ENCODE assay signal across 18 mouse cellular contexts in the genomic region with DNA sequence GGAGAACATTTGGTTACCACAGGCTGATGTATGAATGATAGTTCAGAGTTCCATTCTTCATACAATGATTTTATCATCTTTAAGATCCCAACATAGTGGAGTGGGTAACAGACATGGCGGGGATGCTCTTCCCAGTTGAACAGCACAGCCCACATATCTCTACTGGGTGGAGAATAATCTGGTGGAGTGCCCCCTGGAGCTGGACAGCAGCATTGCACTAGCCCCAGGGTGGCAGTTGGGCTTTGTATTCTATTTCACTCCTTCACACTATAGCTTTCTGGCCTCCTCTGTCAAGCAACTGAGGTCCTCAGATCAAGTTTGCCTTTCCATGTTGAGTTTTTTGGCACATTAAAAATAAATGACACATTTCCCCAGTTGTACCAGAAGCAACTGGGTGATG.
DNase-seq lines count a peak whose midpoint lies in the region; TF ChIP-seq lines count a peak whose summit lies in the region.
"Had no signal": no experiment of that assay in that cellular context is flagged by ENCODE, and none has a peak within 500 bp of the region (broad histone marks: within the 10 kb centered on the region; RNA-seq: fewer than 3 reads in every experiment).

No protein-coding gene starts in this region.

- 0 out of 2 replicates have a peak, but pooled peaks have one; percentile 18 for TF ChIP-seq CTCF in kidney, adult 2 months (conservative IDR thresholded peaks at IDR 0.05; ENCODE audit: insufficient read depth, insufficient read length, low read depth, low read length)
- 0 out of 2 replicates have a peak, but pooled peaks have one; percentile 6 for TF ChIP-seq CTCF in lung, adult 2 months (IDR thresholded peaks at IDR 0.05; ENCODE audit: insufficient read depth, low read length)
- TF ChIP-seq CTCF in CH12.LX (conservative IDR thresholded peaks at IDR 0.05 in 1 of 2, IDR thresholded peaks at IDR 0.05 in 1 of 2; ENCODE audit: low read depth in 2 of 2, low read length in 2 of 2), result peak; percentile 22 to 56; a peak in 3 of 4 replicates
- TF ChIP-seq CTCF in E14TG2a.4 (conservative IDR thresholded peaks at IDR 0.05; ENCODE audit: low read length), result peak; percentile 41

- no peak for DNase-seq in kidney, adult 2 months
- no peak for DNase-seq in kidney, postnatal 10 days
- DNase-seq in lung, adult 2 months, result no peak
- no peak for DNase-seq in lung, postnatal 36 days
- DNase-seq in CH12.LX (ENCODE audit: extremely low read depth), result no peak
- no peak for DNase-seq in right cerebral cortex, postnatal 36 days (ENCODE audit: low spot score in 2 of 2)
- DNase-seq: adrenal gland, postnatal 14 days; cerebellum, adult 18-20 months; cerebellum, adult 9-11 months; cerebellum, postnatal 36 days; gastrocnemius, postnatal 14 days; heart, postnatal 4 days had no signal

- no peak for TF ChIP-seq EP300 in CH12.LX (IDR thresholded peaks at IDR 0.05; ENCODE audit: low read length)

- H3K4me3 ChIP-seq in kidney, adult 2 months (ENCODE audit: insufficient read depth, low read depth, low read length), result no peak overlapping the region
- H3K4me3 ChIP-seq in lung, adult 2 months (replicated peaks; ENCODE audit: extremely low read depth, low read depth, low read length), result no peak overlapping the region
- H3K4me3 ChIP-seq in CH12.LX (replicated peaks in 1 of 3; ENCODE audit: low read depth in 2 of 3, low read length in 2 of 3, poor library complexity in 1 of 3) (no peak overlapping the region), E14TG2a.4 (replicated peaks; ENCODE audit: low read length) (no peak overlapping the region)
- H3K4me3 ChIP-seq: embryonic facial prominence, embryonic 13.5 days; forebrain, embryonic 12.5 days; heart, embryonic 13.5 days; hindbrain, embryonic 12.5 days had no signal

- 97% methylated on average over 1 of the region's 1 CpGs for WGBS in kidney, adult 2 months
- 95% methylated on average over 1 of the region's 1 CpGs for WGBS in lung, adult 2 months

- in situ Hi-C loops in CH12.LX (cut with MboI; ENCODE audit: low pct_ligation_motif_present, low pct_unique_long_range_greater_than_20kb, low sequenced_read_pairs), result no loop called here

- dilution Hi-C loops in CH12.LX (cut with MboI; ENCODE audit: extremely low pct_ligation_motif_present, extremely low pct_unique_long_range_greater_than_20kb, low sequenced_read_pairs), result no loop called here

- TF ChIP-seq POLR2A in kidney, adult 2 months (IDR thresholded peaks at IDR 0.05; ENCODE audit: low read depth, low read length), result no peak
- no peak for TF ChIP-seq POLR2A in lung, adult 2 months (IDR thresholded peaks at IDR 0.05; ENCODE audit: borderline replicate concordance, extremely low read depth, low read depth, low read length)
- no peak for TF ChIP-seq POLR2A in CH12.LX (IDR thresholded peaks at IDR 0.05; ENCODE audit: low read depth, low read length)

- TF ChIP-seq RAD21 in CH12.LX (IDR thresholded peaks at IDR 0.05; ENCODE audit: low read depth, low read length), result no peak; the same call in none of the 2 replicates

- no peaks in the 10 kb centered on the region for H3K27me3 ChIP-seq in kidney, adult 2 months (replicated peaks; ENCODE audit: control insufficient read depth, insufficient read depth, low read length)
- H3K27me3 ChIP-seq in CH12.LX (replicated peaks), result peaks cover 38% of the 10 kb centered on the region
- no peaks in the 10 kb centered on the region for H3K27me3 ChIP-seq in E14TG2a.4 (ENCODE audit: insufficient read depth, low read length)
- H3K27me3 ChIP-seq: embryonic facial prominence, embryonic 13.5 days; forebrain, embryonic 12.5 days; heart, embryonic 13.5 days; hindbrain, embryonic 12.5 days; Patski had no signal

- no peak overlapping the region for H3K4me2 ChIP-seq in CH12.LX (ENCODE audit: insufficient read depth, low read depth, poor library complexity, severe bottlenecking)
- H3K4me2 ChIP-seq: embryonic facial prominence, embryonic 13.5 days; forebrain, embryonic 12.5 days; heart, embryonic 13.5 days; hindbrain, embryonic 12.5 days had no signal

- no peaks in the 10 kb centered on the region for H3K79me2 ChIP-seq in CH12.LX (replicated peaks; ENCODE audit: control insufficient read depth, extremely low read depth, insufficient read depth, poor library complexity, severe bottlenecking)

- H3K9ac ChIP-seq in CH12.LX (ENCODE audit: insufficient read depth, low read depth), result no peak overlapping the region
- H3K9ac ChIP-seq: embryonic facial prominence, embryonic 13.5 days; forebrain, embryonic 12.5 days; heart, embryonic 13.5 days; hindbrain, embryonic 12.5 days had no signal

- H3K27ac ChIP-seq in kidney, adult 2 months (ENCODE audit: insufficient read depth, low read depth, low read length), result no peak overlapping the region
- no peak overlapping the region for H3K27ac ChIP-seq in CH12.LX (ENCODE audit: insufficient read depth, low read depth)
- H3K27ac ChIP-seq: embryonic facial prominence, embryonic 13.5 days; forebrain, embryonic 12.5 days; heart, embryonic 13.5 days; hindbrain, embryonic 12.5 days had no signal

- H3K36me3 ChIP-seq in kidney, adult 2 months (ENCODE audit: control insufficient read depth, insufficient read depth, low read length), result no peaks in the 10 kb centered on the region
- no peaks in the 10 kb centered on the region for H3K36me3 ChIP-seq in CH12.LX (replicated peaks in 1 of 2; ENCODE audit: control insufficient read depth in 1 of 2, insufficient read depth in 1 of 2, low read length in 1 of 2)
- no peaks in the 10 kb centered on the region for H3K36me3 ChIP-seq in E14TG2a.4 (ENCODE audit: insufficient read depth, low read length)
- H3K36me3 ChIP-seq: embryonic facial prominence, embryonic 13.5 days; forebrain, embryonic 12.5 days; heart, embryonic 13.5 days; hindbrain, embryonic 12.5 days had no signal

- H3K9me3 ChIP-seq in CH12.LX (replicated peaks; ENCODE audit: low read length), result no peaks in the 10 kb centered on the region
- H3K9me3 ChIP-seq in E14TG2a.4 (ENCODE audit: low read length), result no peaks in the 10 kb centered on the region
- H3K9me3 ChIP-seq: embryonic facial prominence, embryonic 13.5 days; forebrain, embryonic 12.5 days; hindbrain, embryonic 12.5 days had no signal

- H3K4me1 ChIP-seq in kidney, adult 2 months (ENCODE audit: control insufficient read depth, insufficient read depth, low read length), result no peaks in the 10 kb centered on the region
- H3K4me1 ChIP-seq in lung, adult 2 months (ENCODE audit: control insufficient read depth, insufficient read depth, low read length), result no peaks in the 10 kb centered on the region
- H3K4me1 ChIP-seq in CH12.LX (ENCODE audit: control insufficient read depth in 1 of 2, insufficient read depth in 2 of 2), result no peaks in the 10 kb centered on the region
- H3K4me1 ChIP-seq in E14TG2a.4 (replicated peaks; ENCODE audit: low read depth, low read length), result no peaks in the 10 kb centered on the region
- H3K4me1 ChIP-seq: embryonic facial prominence, embryonic 13.5 days; forebrain, embryonic 12.5 days; heart, embryonic 13.5 days; hindbrain, embryonic 12.5 days had no signal

TF ChIP-seq in CH12.LX, 34 proteins besides CTCF, POLR2A, EP300 and RAD21:
- peak; percentile 47 for TF ChIP-seq SMC3 (IDR thresholded peaks at IDR 0.05; ENCODE audit: low read depth, low read length)
- TF ChIP-seq MAFK (IDR thresholded peaks at IDR 0.05; ENCODE audit: insufficient replicate concordance, low read length), result no peak
